Mouse (Mus musculus) liver, postnatal 0 days (tissue): ENCODE data around the gene Cdh11.

Experiments
- CTCF ChIP-seq: sonication (generic); IDR thresholded peaks from 2 replicates; pipeline ENCODE4 v1.5.1; 2016; ENCODE audit warnings: antibody characterized with exemption, low read depth
- EP300 ChIP-seq: IDR thresholded peaks from 2 replicates; pipeline ENCODE4 v1.6.1; 2016; ENCODE audit warnings: antibody characterized with exemption, low read depth, mild to moderate bottlenecking

DNA sequence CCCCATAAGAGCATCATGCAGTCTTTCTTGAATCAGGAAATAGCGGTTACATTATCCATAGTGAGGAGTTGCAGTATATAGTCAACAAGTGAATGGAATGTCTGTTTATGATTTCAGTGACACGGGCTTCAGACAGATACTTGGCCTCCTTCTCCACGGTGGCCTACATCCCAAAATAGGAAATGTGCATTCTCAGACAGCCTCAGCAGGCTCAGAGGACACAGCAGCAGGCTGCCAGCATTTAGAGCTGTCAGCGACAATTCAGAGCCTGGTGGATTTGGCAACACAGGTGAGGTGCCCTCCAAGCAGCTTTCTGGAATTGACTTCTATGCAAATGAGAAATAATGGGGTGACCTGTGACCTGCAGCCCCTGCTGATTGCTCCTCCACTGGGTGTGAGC is 69.5 kb downstream of the Cdh11 start:
- no peak for TF ChIP-seq CTCF
- no peak for TF ChIP-seq EP300
